8 mouse cellular contexts compared by ENCODE assay signal in genomic region chr17:10318561-10319430, GRCm38 (mm10). TPM values are rescaled to one million over a fixed set of nuclear protein-coding genes. Genes with fewer than 3 reads are reported as not detected.
DNase-seq lines count a peak whose midpoint lies in the region; ATAC-seq and TF ChIP-seq lines count a peak whose summit lies in the region.

No protein-coding gene starts in this region.

- ATAC-seq in hindbrain, embryonic 14.5 days (ENCODE audit: low FRiP score), result peak; percentile 56

- H3K36me3 ChIP-seq in hindbrain, embryonic 14.5 days (replicated peaks; ENCODE audit: control insufficient read depth, insufficient read depth), result no peaks in the 10 kb centered on the region
- H3K36me3 ChIP-seq in macrophage (ENCODE audit: inconsistent target), result no peaks in the 10 kb centered on the region

- intact Hi-C loops in left cerebral cortex, adult 2 months (cut with DNase I), result loop anchor here (2.0 to 5.0 kb wide), 11 partner anchors 174 to 1654 kb away; partner anchors contain the start of genes Pacrg and Prkn

- peaks cover 33% of the 10 kb centered on the region for H3K4me1 ChIP-seq in hindbrain, embryonic 14.5 days (replicated peaks; ENCODE audit: control insufficient read depth, insufficient read depth, low read length)

- peak overlapping the region; percentile 74 for H3K4me3 ChIP-seq in hindbrain, embryonic 14.5 days (replicated peaks; ENCODE audit: low read length)
- peak overlapping the region; percentile 64 for H3K4me3 ChIP-seq in left cerebral cortex, adult 2 months
- peak overlapping the region; percentile 29; the same call in 1 of the 2 replicates for H3K4me3 ChIP-seq in macrophage (ENCODE audit: inconsistent target)

- peak overlapping the region; percentile 99 for H3K27ac ChIP-seq in hindbrain, embryonic 14.5 days
- H3K27ac ChIP-seq in left cerebral cortex, adult 2 months, result peak overlapping the region; percentile 94
- H3K27ac ChIP-seq in macrophage, result peak overlapping the region; percentile 53

- TF ChIP-seq CTCF in left cerebral cortex, adult 2 months (IDR thresholded peaks at IDR 0.05), result no peak

- H3K4me2 ChIP-seq in hindbrain, embryonic 14.5 days (replicated peaks), result peak overlapping the region; percentile 66

- peak; percentile 76 for DNase-seq in ZHBTc4 (ENCODE audit: low read depth, low spot score)
- DNase-seq in cerebellum, postnatal 10 days, result peak; percentile 76 to 86
- peak; percentile 78 for DNase-seq in gastrocnemius, adult 18-20 months (ENCODE audit: low spot score)
- peak; percentile 72 for DNase-seq in hindbrain, embryonic 14.5 days (ENCODE audit: low spot score)
- DNase-seq in left cerebral cortex, adult 2 months (ENCODE audit: extremely low spot score in 1 of 2, low spot score in 2 of 2), result peak; percentile 77 to 79
- DNase-seq in right cerebral cortex, postnatal 25 days, result peak; percentile 79
- peak; percentile 50 for DNase-seq in yolk sac, embryonic 10.5 days (ENCODE audit: low spot score)

- under 1% methylated on average over 76 of the region's 153 CpGs for WGBS in hindbrain, embryonic 14.5 days
- WGBS in macrophage (ENCODE audit: missing documents), result 0% methylated on average over 21 of the region's 153 CpGs

- H3K79me2 ChIP-seq in macrophage (ENCODE audit: inconsistent target), result peaks cover 79% of the 10 kb centered on the region

- H3K9ac ChIP-seq in hindbrain, embryonic 14.5 days, result peak overlapping the region; percentile 99

- H3K27me3 ChIP-seq in hindbrain, embryonic 14.5 days (ENCODE audit: control insufficient read depth, insufficient read depth, low read length), result no peaks in the 10 kb centered on the region

- no peaks in the 10 kb centered on the region for H3K9me3 ChIP-seq in hindbrain, embryonic 14.5 days (ENCODE audit: control insufficient read depth, low read length)

RNA-seq across cellular contexts. Expression of gene Qk, which starts 0.9 kb away (rescaled TPM):
- 100 to 1,000 TPM; 274 to 325 TPM for total RNA-seq in gastrocnemius, adult 18-20 months (2021)
- 59.4 and 63.8 TPM in 2 replicates for polyA plus RNA-seq in hindbrain, embryonic 14.5 days (2014; fragmentation: Nextera tagmentation; extraction: Ambion mirVana)
- total RNA-seq in left cerebral cortex, adult 2 months (2021), result 100 to 1,000 TPM; 311 to 342 TPM
- total RNA-seq in macrophage (2018; cell fraction: chromatin; rRNA removed), result 100 to 1,000 TPM in 24 of 26 experiments, 10 to 100 TPM in 2; 75.0 to 266 (median 162) TPM
- total RNA-seq in macrophage (2018; cell fraction: cytosol; rRNA removed), result 100 to 1,000 TPM; 125 to 281 (median 187) TPM
- total RNA-seq in macrophage (2018; cell fraction: nucleus; rRNA removed), result 100 to 1,000 TPM; 133 to 383 (median 214) TPM
- polyA plus RNA-seq in macrophage (2018), result 115 to 166 TPM (median 122 TPM) in 3 replicates

Comparison
In these comparisons a context has a peak if more than half of its experiments do, and no peak if none do; other contexts are left out.
1. Peak in every context shown above with its lines: DNase-seq, ATAC-seq, H3K4me3 ChIP-seq and H3K27ac ChIP-seq.